Mouse (Mus musculus): ENCODE data around the gene Kif26b.

GRCm38 (mm10) chr1:178544585-178544984 lies 15.7 kb downstream of the Kif26b start:
- TF ChIP-seq CTCF (IDR thresholded peaks at IDR 0.05; ENCODE audit: borderline replicate concordance, control insufficient read depth, extremely low read depth, insufficient read depth, low read length, poor library complexity) = no peak
- no peak for TF ChIP-seq POLR2A (IDR thresholded peaks at IDR 0.05; ENCODE audit: control insufficient read depth, extremely low read depth, insufficient read depth, low read length, poor library complexity)
